Mouse (Mus musculus): ENCODE results near the gene Ralgds. TPM values are rescaled to one million over a fixed set of nuclear protein-coding genes. Genes with fewer than 3 reads are reported as not detected.

The Ralgds gene
- polyA plus RNA-seq, 1 experiment from 2014 or later = 34.3 TPM

- Histone ChIP-seq H3K4me1 (ENCODE audit: insufficient read depth) (no peaks in the 10 kb centered on the region), H3K9ac (peak within 1 kb of the TSS; percentile 71), H3K4me2 (peak within 1 kb of the TSS; percentile 71), H3K27me3 (ENCODE audit: insufficient read depth, low read length) (no peaks in the 10 kb centered on the region), H3K9me3 (ENCODE audit: low read depth, low read length) (no peaks in the 10 kb centered on the region), H3K4me3 (ENCODE audit: low read depth, low read length) (peak within 1 kb of the TSS; percentile 67), H3K27ac (ENCODE audit: low read depth) (peak within 1 kb of the TSS; percentile 87), H3K36me3 (ENCODE audit: insufficient read depth) (peaks cover 15% of the 10 kb centered on the region)
- ATAC-seq (ENCODE audit: insufficient read depth) = no peak
- 67% methylated on average over 9 of the region's 9 CpGs for WGBS
- DNase-seq = no peak
- TF ChIP-seq CTCF (IDR thresholded peaks at IDR 0.05; ENCODE audit: low read depth) = no peak
Observed at GRCm38 (mm10) chr2:28583651-28584050, 70.7 kb downstream of the Ralgds start, which contains the start of gene Gtf3c5. Gene Gtf3c5 (minus strand): TSS chr2:28583751.

GRCm38 (mm10) chr2:28585043-28585571 is 72.2 kb downstream of the Ralgds start:
- 17% methylated on average over 6 of the region's 6 CpGs for WGBS
- Histone ChIP-seq H3K9me3 (ENCODE audit: low read depth, low read length) (no peaks in the 10 kb centered on the region), H3K4me1 (ENCODE audit: insufficient read depth) (no peaks in the 10 kb centered on the region), H3K4me3 (ENCODE audit: low read depth, low read length) (no peak overlapping the region), H3K27me3 (ENCODE audit: insufficient read depth, low read length) (no peaks in the 10 kb centered on the region), H3K36me3 (ENCODE audit: insufficient read depth) (peaks cover 7% of the 10 kb centered on the region), H3K9ac (no peak overlapping the region), H3K4me2 (no peak overlapping the region), H3K27ac (ENCODE audit: low read depth) (no peak overlapping the region)
- no peak for ATAC-seq (ENCODE audit: insufficient read depth)
- peak; percentile 100 for TF ChIP-seq CTCF (IDR thresholded peaks at IDR 0.05; ENCODE audit: low read depth)
- DNase-seq = peak; percentile 93

- no peak for DNase-seq
- no peak for ATAC-seq (ENCODE audit: insufficient read depth)
- no peaks in the 10 kb centered on the region for H3K9me3 ChIP-seq (ENCODE audit: low read depth, low read length)
- H3K4me1 ChIP-seq (ENCODE audit: insufficient read depth) = no peaks in the 10 kb centered on the region
- H3K4me2 ChIP-seq = no peak overlapping the region
- no peak overlapping the region for H3K9ac ChIP-seq
- no peak for TF ChIP-seq CTCF (IDR thresholded peaks at IDR 0.05; ENCODE audit: low read depth)
- peaks cover 3% of the 10 kb centered on the region for H3K36me3 ChIP-seq (ENCODE audit: insufficient read depth)
- H3K4me3 ChIP-seq (ENCODE audit: low read depth, low read length) = no peak overlapping the region
- 40% methylated on average over 2 of the region's 2 CpGs for WGBS
- no peak overlapping the region for H3K27ac ChIP-seq (ENCODE audit: low read depth)
- H3K27me3 ChIP-seq (ENCODE audit: insufficient read depth, low read length) = no peaks in the 10 kb centered on the region
Observed at GRCm38 (mm10) chr2:28585730-28586129, 72.8 kb downstream of the Ralgds start.

GRCm38 (mm10) chr2:28588574-28588973 is 75.6 kb downstream of the Ralgds start:
- ATAC-seq (ENCODE audit: insufficient read depth) = no peak
- H3K9ac ChIP-seq = no peak overlapping the region
- H3K4me3 ChIP-seq (ENCODE audit: low read depth, low read length) = no peak overlapping the region
- H3K4me1 ChIP-seq (ENCODE audit: insufficient read depth) = no peaks in the 10 kb centered on the region
- H3K27ac ChIP-seq (ENCODE audit: low read depth) = no peak overlapping the region
- no peaks in the 10 kb centered on the region for H3K27me3 ChIP-seq (ENCODE audit: insufficient read depth, low read length)
- WGBS = 39% methylated on average over 1 of the region's 1 CpGs
- TF ChIP-seq CTCF (IDR thresholded peaks at IDR 0.05; ENCODE audit: low read depth) = no peak
- no peak for DNase-seq
- no peak overlapping the region for H3K4me2 ChIP-seq
- H3K9me3 ChIP-seq (ENCODE audit: low read depth, low read length) = no peaks in the 10 kb centered on the region
- H3K36me3 ChIP-seq (ENCODE audit: insufficient read depth) = no peaks in the 10 kb centered on the region

GRCm38 (mm10) chr2:28591479-28591878 is 78.6 kb downstream of the Ralgds start:
- 77% methylated on average over 2 of the region's 2 CpGs for WGBS
- Histone ChIP-seq H3K9ac (no peak overlapping the region), H3K4me1 (ENCODE audit: insufficient read depth) (no peaks in the 10 kb centered on the region), H3K9me3 (ENCODE audit: low read depth, low read length) (no peaks in the 10 kb centered on the region), H3K27ac (ENCODE audit: low read depth) (no peak overlapping the region), H3K4me2 (no peak overlapping the region), H3K4me3 (ENCODE audit: low read depth, low read length) (no peak overlapping the region), H3K36me3 (ENCODE audit: insufficient read depth) (no peaks in the 10 kb centered on the region), H3K27me3 (ENCODE audit: insufficient read depth, low read length) (no peaks in the 10 kb centered on the region)
- DNase-seq = no peak
- no peak for ATAC-seq (ENCODE audit: insufficient read depth)
- TF ChIP-seq CTCF (IDR thresholded peaks at IDR 0.05; ENCODE audit: low read depth) = no peak

GRCm38 (mm10) chr2:28592809-28593208 is 79.9 kb downstream of the Ralgds start:
- ATAC-seq (ENCODE audit: insufficient read depth) (no peak), DNase-seq (peak; percentile 80)
- no peaks in the 10 kb centered on the region for H3K9me3 ChIP-seq (ENCODE audit: low read depth, low read length)
- WGBS = 6% methylated on average over 15 of the region's 15 CpGs
- no peak overlapping the region for H3K4me3 ChIP-seq (ENCODE audit: low read depth, low read length)
- TF ChIP-seq CTCF (IDR thresholded peaks at IDR 0.05; ENCODE audit: low read depth) = peak; percentile 89
- peak overlapping the region; percentile 37; the same call in 1 of the 2 replicates for H3K4me2 ChIP-seq
- H3K27me3 ChIP-seq (ENCODE audit: insufficient read depth, low read length) = no peaks in the 10 kb centered on the region
- H3K9ac ChIP-seq = no peak overlapping the region
- no peaks in the 10 kb centered on the region for H3K36me3 ChIP-seq (ENCODE audit: insufficient read depth)
- no peak overlapping the region for H3K27ac ChIP-seq (ENCODE audit: low read depth)
- no peaks in the 10 kb centered on the region for H3K4me1 ChIP-seq (ENCODE audit: insufficient read depth)

- no peak overlapping the region for H3K4me2 ChIP-seq
- no peak for TF ChIP-seq CTCF (IDR thresholded peaks at IDR 0.05; ENCODE audit: low read depth)
- H3K4me1 ChIP-seq (ENCODE audit: insufficient read depth) = no peaks in the 10 kb centered on the region
- H3K27me3 ChIP-seq (ENCODE audit: insufficient read depth, low read length) = no peaks in the 10 kb centered on the region
- no peak overlapping the region for H3K4me3 ChIP-seq (ENCODE audit: low read depth, low read length)
- H3K9ac ChIP-seq = no peak overlapping the region
- ATAC-seq (ENCODE audit: insufficient read depth) (no peak), DNase-seq (no peak)
- H3K9me3 ChIP-seq (ENCODE audit: low read depth, low read length) = no peaks in the 10 kb centered on the region
- H3K27ac ChIP-seq (ENCODE audit: low read depth) = no peak overlapping the region
- no peaks in the 10 kb centered on the region for H3K36me3 ChIP-seq (ENCODE audit: insufficient read depth)
- WGBS = 65% methylated on average over 7 of the region's 7 CpGs
Observed at GRCm38 (mm10) chr2:28596021-28596420, 83.1 kb downstream of the Ralgds start.
